9 mouse cellular contexts compared by ENCODE assay signal in the genomic region with DNA sequence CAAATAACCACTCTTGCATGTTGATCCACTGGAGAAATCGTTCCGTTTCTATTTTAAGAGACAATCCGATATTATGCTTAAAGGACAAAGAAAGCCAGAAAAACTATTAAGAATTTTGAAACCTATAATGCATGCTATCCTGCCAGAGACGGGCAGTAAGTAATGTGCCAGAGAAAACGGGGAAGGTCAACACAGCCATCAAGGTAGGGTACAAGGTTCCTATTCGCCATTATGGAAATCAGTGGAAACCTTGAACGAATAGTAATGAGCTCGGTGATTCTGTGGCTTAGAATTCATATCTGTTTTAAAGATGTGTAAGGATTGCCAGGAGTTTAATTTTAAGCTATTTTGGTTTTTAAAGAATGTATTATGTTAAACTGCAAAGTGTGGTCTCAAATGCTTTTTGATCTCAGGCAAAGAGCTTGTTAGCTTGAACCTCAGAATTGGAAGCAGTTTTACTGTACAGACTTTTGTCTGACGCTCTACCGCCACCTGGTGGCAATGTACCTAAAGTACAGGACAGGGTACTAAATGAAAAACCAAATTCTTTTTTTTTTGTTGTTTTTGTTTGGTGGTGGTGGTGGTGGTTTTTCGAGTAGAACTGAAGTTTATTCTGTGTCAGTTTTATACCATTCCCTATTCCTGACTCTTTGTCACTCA.
DNase-seq lines count a peak whose midpoint lies in the region; ATAC-seq and TF ChIP-seq lines count a peak whose summit lies in the region.
"Had no signal": no experiment of that assay in that cellular context is flagged by ENCODE, and none has a peak within 500 bp of the region (broad histone marks: within the 10 kb centered on the region; RNA-seq: fewer than 3 reads in every experiment).

No protein-coding gene starts in this region.

- WGBS in intestine, postnatal 0 days: 61% methylated on average over 11 of the region's 11 CpGs
- WGBS in intestine, embryonic 16.5 days: 60% methylated on average over 11 of the region's 11 CpGs
- 49% methylated on average over 11 of the region's 11 CpGs for WGBS in midbrain, embryonic 16.5 days

- no peaks in the 10 kb centered on the region for H3K36me3 ChIP-seq in intestine, postnatal 0 days (ENCODE audit: control insufficient read depth, insufficient read depth)
- no peaks in the 10 kb centered on the region for H3K36me3 ChIP-seq in intestine, embryonic 16.5 days (ENCODE audit: control insufficient read depth, insufficient read depth, low read length)
- no peaks in the 10 kb centered on the region for H3K36me3 ChIP-seq in midbrain, embryonic 16.5 days (ENCODE audit: control insufficient read depth, insufficient read depth, low read length)

- peak; percentile 86 for TF ChIP-seq CTCF in intestine, postnatal 0 days (IDR thresholded peaks at IDR 0.05; ENCODE audit: low read depth)
- TF ChIP-seq CTCF in left cerebral cortex, adult 2 months (IDR thresholded peaks at IDR 0.05): peak; percentile 93

- no peak overlapping the region for H3K27ac ChIP-seq in intestine, postnatal 0 days (ENCODE audit: low read depth, low read length)
- H3K27ac ChIP-seq in intestine, embryonic 16.5 days (ENCODE audit: low read length): no peak overlapping the region
- H3K27ac ChIP-seq in left cerebral cortex, adult 2 months: peak overlapping the region; percentile 78
- H3K27ac ChIP-seq in midbrain, embryonic 16.5 days (ENCODE audit: low read length): peak overlapping the region; percentile 53; the same call in 1 of the 2 replicates
- H3K27ac ChIP-seq: macrophage had no signal

- no peak overlapping the region for H3K4me2 ChIP-seq in intestine, postnatal 0 days (replicated peaks; ENCODE audit: low read depth)
- H3K4me2 ChIP-seq in intestine, embryonic 16.5 days (ENCODE audit: low read depth, low read length): no peak overlapping the region
- peak overlapping the region; percentile 31; the same call in 1 of the 2 replicates for H3K4me2 ChIP-seq in midbrain, embryonic 16.5 days (ENCODE audit: low read length)

- ATAC-seq in intestine, postnatal 0 days: no peak
- ATAC-seq in intestine, embryonic 16.5 days: no peak
- peak; percentile 46 for ATAC-seq in activated CD4-positive, CD25-positive, alpha-beta regulatory T cell, adult 4 months
- peak; percentile 63 for ATAC-seq in common myeloid progenitor, adult 5-6 weeks (replicated peaks; ENCODE audit: low read depth, poor library complexity, severe bottlenecking)
- peak; percentile 59 for ATAC-seq in granulocyte monocyte progenitor cell, adult 5-6 weeks (replicated peaks; ENCODE audit: poor library complexity, severe bottlenecking)
- ATAC-seq in midbrain, embryonic 16.5 days: peak; percentile 63; the same call in 1 of the 2 replicates

- no peaks in the 10 kb centered on the region for H3K27me3 ChIP-seq in intestine, postnatal 0 days (replicated peaks; ENCODE audit: control insufficient read depth, insufficient read depth, low read length)
- no peaks in the 10 kb centered on the region for H3K27me3 ChIP-seq in intestine, embryonic 16.5 days (replicated peaks; ENCODE audit: control insufficient read depth, insufficient read depth, low read length)
- H3K27me3 ChIP-seq in midbrain, embryonic 16.5 days (ENCODE audit: control insufficient read depth, insufficient read depth, low read depth, low read length): no peaks in the 10 kb centered on the region

- DNase-seq in left cerebral cortex, adult 2 months (ENCODE audit: extremely low spot score in 1 of 2, low spot score in 2 of 2): peak; percentile 66 to 72
- DNase-seq in thymus, postnatal 36 days: peak; percentile 23 to 45

- no peaks in the 10 kb centered on the region for H3K9me3 ChIP-seq in intestine, postnatal 0 days (ENCODE audit: control insufficient read depth)
- no peaks in the 10 kb centered on the region for H3K9me3 ChIP-seq in intestine, embryonic 16.5 days (ENCODE audit: control insufficient read depth, low read length)
- H3K9me3 ChIP-seq in midbrain, embryonic 16.5 days (replicated peaks; ENCODE audit: control insufficient read depth, low read length, poor library complexity, severe bottlenecking): no peaks in the 10 kb centered on the region

- H3K9ac ChIP-seq in intestine, postnatal 0 days (ENCODE audit: low read depth, low read length): no peak overlapping the region
- no peak overlapping the region for H3K9ac ChIP-seq in intestine, embryonic 16.5 days (ENCODE audit: low read depth, low read length)
- no peak overlapping the region for H3K9ac ChIP-seq in midbrain, embryonic 16.5 days (ENCODE audit: low read depth, low read length)

- H3K4me1 ChIP-seq in intestine, postnatal 0 days (replicated peaks; ENCODE audit: control insufficient read depth, insufficient read depth, low read length): no peaks in the 10 kb centered on the region
- no peaks in the 10 kb centered on the region for H3K4me1 ChIP-seq in intestine, embryonic 16.5 days (ENCODE audit: control insufficient read depth, insufficient read depth, low read length)
- peaks cover 3% of the 10 kb centered on the region; the same call in 1 of the 2 replicates for H3K4me1 ChIP-seq in midbrain, embryonic 16.5 days (ENCODE audit: control insufficient read depth, insufficient read depth, low read length)

- intact Hi-C loops in left cerebral cortex, adult 2 months (cut with DNase I): loop anchor here (1.0 to 10.0 kb wide), 4 partner anchors 315 to 609 kb away; no protein-coding TSS in a partner anchor

- no peak overlapping the region for H3K4me3 ChIP-seq in intestine, postnatal 0 days (ENCODE audit: low read depth, low read length)
- H3K4me3 ChIP-seq in intestine, embryonic 16.5 days (ENCODE audit: low read length): no peak overlapping the region
- peak overlapping the region; percentile 9 for H3K4me3 ChIP-seq in left cerebral cortex, adult 2 months
- H3K4me3 ChIP-seq in midbrain, embryonic 16.5 days (ENCODE audit: low read depth, low read length): no peak overlapping the region

Comparison
In these comparisons a context has a peak if more than half of its experiments do, and no peak if none do; other contexts are left out.
1. ATAC-seq: peak in activated CD4-positive, CD25-positive, alpha-beta regulatory T cell, adult 4 months (single experiment), common myeloid progenitor, adult 5-6 weeks (single experiment), granulocyte monocyte progenitor cell, adult 5-6 weeks (single experiment) and midbrain, embryonic 16.5 days (single experiment); none in intestine, postnatal 0 days (single experiment) and intestine, embryonic 16.5 days (single experiment).
2. H3K27ac ChIP-seq: peak in left cerebral cortex, adult 2 months (single experiment) and midbrain, embryonic 16.5 days (single experiment); none in intestine, postnatal 0 days (single experiment) and intestine, embryonic 16.5 days (single experiment).